Mouse (Mus musculus) midbrain, embryonic 12.5 days (tissue): ENCODE data around the gene Tnnc1. TPM values are rescaled to one million over a fixed set of nuclear protein-coding genes. Genes with fewer than 3 reads are reported as not detected.

ENCODE experiments used
- ATAC-seq: fragments of 200-750 bp; cut with Nextera tagmentation; 2 replicates; pipeline ENCODE4 v1.8.0; 2017; ENCODE audit warnings: low read depth, moderate TSS enrichment, moderate library complexity; ENCODE audit not compliant: low FRiP score
- H3K27ac ChIP-seq: fragments of 300-500 bp; sonication (generic); replicated peaks from 2 replicates; pipeline ENCODE4 v1.5.1; 2016; ENCODE audit warnings: mild to moderate bottlenecking
- H3K27me3 ChIP-seq: fragments of 300-500 bp; sonication (generic); 2 replicates; pipeline ENCODE4 v1.6.1; 2016; ENCODE audit warnings: mild to moderate bottlenecking
- H3K36me3 ChIP-seq: fragments of 300-500 bp; sonication (generic); 2 replicates; pipeline ENCODE4 v1.6.1; 2016
- H3K4me1 ChIP-seq: fragments of 300-500 bp; sonication (generic); 2 replicates; pipeline ENCODE4 v1.6.1; 2016
- H3K4me2 ChIP-seq: fragments of 300-500 bp; sonication (generic); replicated peaks from 2 replicates; pipeline ENCODE4 v1.6.1; 2016; ENCODE audit warnings: mild to moderate bottlenecking, moderate library complexity
- H3K4me3 ChIP-seq: fragments of 300-500 bp; sonication (generic); 2 replicates; pipeline ENCODE4 v1.5.1; 2016; ENCODE audit warnings: mild to moderate bottlenecking
- H3K9ac ChIP-seq: fragments of 300-500 bp; sonication (generic); replicated peaks from 2 replicates; pipeline ENCODE4 v1.6.1; 2016; ENCODE audit warnings: mild to moderate bottlenecking, moderate library complexity
- H3K9me3 ChIP-seq: fragments of 300-500 bp; sonication (generic); 2 replicates; pipeline ENCODE4 v1.6.1; 2016; ENCODE audit warnings: mild to moderate bottlenecking
- WGBS: fragments of 180-500 bp; shearing (Covaris S2); methylation state at CpG from one replicate; pipeline ENCODE4 v1.1.7; 2016; 5-methylcytosine and 5-hydroxymethylcytosine counted together
- polyA plus RNA-seq: library from polyadenylated mRNA; unstranded; fragments of >200 nt; fragmentation: Nextera tagmentation; extraction: Ambion mirVana; gene quantifications from 2 replicates; pipeline ENCODE4 v1.2.1, GENCODE M21; 2016

Gene Tnnc1
- polyA plus RNA-seq, 1 experiment from 2014 or later, result 3.0 TPM

DNA sequence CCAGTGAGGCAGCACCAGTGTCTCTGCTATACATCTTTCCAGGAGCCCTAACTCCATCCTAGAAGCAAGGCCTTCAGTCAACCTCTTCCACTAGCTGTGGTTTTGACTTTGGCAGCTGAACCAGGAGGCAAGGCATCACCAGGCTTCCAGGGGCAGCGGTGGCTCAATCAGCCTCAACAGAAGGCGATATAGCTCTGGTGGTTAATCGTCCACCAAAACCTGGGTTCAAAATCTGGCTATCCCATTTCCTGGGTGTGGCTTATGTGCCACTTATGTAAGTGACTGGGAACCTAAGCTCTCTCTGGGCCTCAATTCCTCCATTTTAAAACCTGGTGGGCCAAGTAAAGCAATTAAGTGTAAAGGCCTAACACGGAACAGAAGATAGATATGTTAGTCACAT is 3.3 kb upstream of the Tnnc1 start:
- peaks cover 23% of the 10 kb centered on the region for H3K4me1 ChIP-seq
- no peaks in the 10 kb centered on the region for H3K27me3 ChIP-seq
- H3K27ac ChIP-seq, result peak overlapping the region; percentile 83
- H3K36me3 ChIP-seq, result peaks cover 47% of the 10 kb centered on the region
- peak overlapping the region; percentile 98 for H3K4me2 ChIP-seq
- peak overlapping the region; percentile 93 for H3K9ac ChIP-seq
- 82% methylated on average over 4 of the region's 4 CpGs for WGBS
- no peak for ATAC-seq
- peak overlapping the region; percentile 81 for H3K4me3 ChIP-seq
- H3K9me3 ChIP-seq, result no peaks in the 10 kb centered on the region

DNA sequence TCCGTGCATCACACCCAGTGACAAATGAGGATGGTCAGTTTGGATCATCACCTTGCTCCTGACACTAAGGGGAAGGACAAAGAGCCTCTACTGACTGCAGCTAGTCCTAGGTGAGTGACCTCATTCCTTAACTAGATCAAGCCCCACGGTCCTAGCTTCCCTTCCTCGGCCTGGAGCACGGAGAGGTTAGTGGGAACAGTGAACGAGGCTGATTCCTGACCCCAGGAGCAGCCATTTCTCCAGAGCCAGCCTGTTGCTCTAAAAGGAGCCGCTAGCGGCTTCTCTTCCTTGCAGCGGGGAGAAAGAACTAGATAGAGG is 2.9 kb upstream of the Tnnc1 start:
- Histone ChIP-seq H3K9ac (peak overlapping the region; percentile 93), H3K36me3 (peaks cover 43% of the 10 kb centered on the region), H3K4me1 (peaks cover 23% of the 10 kb centered on the region), H3K27me3 (no peaks in the 10 kb centered on the region), H3K9me3 (no peaks in the 10 kb centered on the region), H3K4me3 (peak overlapping the region; percentile 81), H3K4me2 (peak overlapping the region; percentile 98), H3K27ac (peak overlapping the region; percentile 83)
- 0 out of 2 replicates have a peak, but pooled peaks have one; percentile 0 for ATAC-seq
- WGBS, result 30% methylated on average over 8 of the region's 8 CpGs

DNA sequence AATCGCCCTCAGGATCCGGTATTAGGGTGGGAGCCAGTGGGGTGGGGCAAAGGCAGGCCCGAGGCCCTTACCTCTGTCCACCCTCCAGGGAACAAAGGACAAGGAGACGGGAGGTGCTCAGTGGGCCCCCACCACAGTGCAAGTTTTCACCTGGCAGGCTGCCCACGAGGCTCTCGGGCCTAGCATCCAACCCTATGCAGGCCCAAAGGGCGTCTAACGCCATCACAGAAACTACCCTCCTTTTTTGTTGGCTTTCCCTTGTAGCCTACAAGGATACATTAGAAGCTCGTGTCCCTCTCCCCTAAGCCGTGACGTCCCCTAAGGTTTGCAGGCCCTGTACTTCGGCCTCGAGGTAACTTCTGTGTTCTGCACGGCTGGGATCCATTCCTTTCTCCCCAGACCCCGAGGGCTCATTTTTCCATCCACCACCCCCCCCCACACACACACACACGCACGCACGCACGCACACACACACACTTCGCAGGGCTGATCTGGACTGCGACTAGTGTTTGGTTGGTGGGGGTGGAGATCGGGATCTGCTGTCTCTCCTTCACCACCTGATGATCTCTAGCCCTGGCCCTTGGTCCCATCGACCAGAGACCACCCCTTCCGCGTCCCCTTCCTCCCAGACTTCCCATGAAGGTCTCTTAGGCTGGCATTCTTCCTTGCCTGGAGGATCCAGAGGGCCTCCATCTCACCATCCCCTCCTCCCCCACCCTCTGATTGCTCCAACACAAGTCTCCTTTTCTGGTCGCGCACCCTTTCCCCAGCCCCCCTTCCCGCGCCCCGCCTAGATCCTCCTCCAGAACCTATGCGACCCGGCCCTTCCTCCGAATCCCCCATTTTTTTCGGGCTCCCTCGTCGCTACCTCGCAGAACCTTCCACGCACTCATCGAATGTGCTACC is 2.3 kb upstream of the Tnnc1 start:
- WGBS, result 1% methylated on average over 39 of the region's 39 CpGs
- Histone ChIP-seq H3K4me1 (peaks cover 23% of the 10 kb centered on the region), H3K36me3 (peaks cover 37% of the 10 kb centered on the region), H3K27me3 (no peaks in the 10 kb centered on the region), H3K9me3 (no peaks in the 10 kb centered on the region), H3K4me3 (peak overlapping the region; percentile 81), H3K9ac (peak overlapping the region; percentile 93), H3K27ac (peak overlapping the region; percentile 83), H3K4me2 (peak overlapping the region; percentile 98)
- peak; percentile 67 for ATAC-seq

DNA sequence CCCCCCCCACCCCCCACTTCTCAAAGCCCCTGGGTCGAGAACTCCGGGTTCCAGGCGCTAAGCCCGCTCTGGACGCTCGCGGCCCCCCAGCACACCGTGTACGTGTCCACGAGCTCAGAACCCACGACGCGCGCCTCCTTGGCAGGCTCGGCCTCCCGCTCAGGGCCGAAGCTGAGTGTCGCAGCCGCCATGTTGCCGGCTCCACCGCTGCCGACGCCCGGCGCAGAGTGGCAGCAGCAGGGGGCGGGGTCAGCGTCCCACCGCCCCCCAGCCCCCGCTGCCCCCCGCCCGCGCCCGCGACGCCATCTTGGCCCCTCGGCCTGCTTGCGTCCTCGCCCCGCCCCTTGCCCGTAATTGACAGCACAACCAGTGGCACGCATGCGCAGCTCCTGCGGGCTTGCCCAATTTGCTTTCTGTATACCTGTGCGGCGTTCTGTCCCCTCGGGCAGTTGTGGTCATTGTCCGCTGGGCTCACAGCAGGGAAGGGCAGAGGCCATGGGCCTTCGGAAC is 1.6 kb upstream of the Tnnc1 start:
- H3K27ac ChIP-seq, result peak overlapping the region; percentile 83
- WGBS, result under 1% methylated on average over 44 of the region's 48 CpGs
- ATAC-seq, result peak; percentile 69

DNA sequence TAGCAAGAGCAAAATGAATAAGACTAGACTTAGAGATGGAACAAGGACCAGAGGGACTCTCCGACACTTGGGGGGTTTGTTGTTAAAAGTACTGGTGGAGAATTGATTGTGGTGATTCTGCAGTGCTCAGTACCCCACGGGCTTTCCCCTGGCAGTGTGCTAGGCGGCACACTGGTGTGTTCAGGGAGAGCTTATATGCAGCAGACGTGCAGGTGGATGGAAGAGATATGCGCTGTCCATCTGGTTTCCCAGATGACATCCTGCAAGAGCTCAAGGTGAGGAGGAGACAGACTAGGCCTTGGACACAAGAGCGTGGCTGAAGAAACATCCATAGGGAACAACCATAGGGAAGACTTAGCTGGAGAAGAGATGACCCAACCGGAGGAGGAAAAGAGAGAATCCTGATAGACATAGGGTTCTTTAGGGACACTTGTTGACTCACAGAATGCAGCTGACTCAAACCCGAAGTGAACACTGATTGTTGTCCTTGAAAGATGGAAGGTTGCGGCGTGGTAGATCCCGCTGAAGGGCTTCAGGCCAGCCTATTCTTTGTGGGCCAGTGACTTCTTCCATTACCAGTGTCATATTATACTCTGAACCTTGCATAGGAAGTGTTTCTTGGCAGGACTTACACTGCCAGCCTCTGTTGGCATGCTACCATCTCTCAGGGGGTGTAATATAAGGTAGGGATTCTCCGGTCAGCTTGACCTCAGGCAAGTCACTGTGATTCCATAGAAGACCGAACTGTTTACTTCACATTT is 862 bp upstream of the Tnnc1 start:
- Histone ChIP-seq H3K4me1 (peaks cover 23% of the 10 kb centered on the region), H3K9ac (peak overlapping the region; percentile 51), H3K4me3 (peak overlapping the region; percentile 81), H3K36me3 (peaks cover 23% of the 10 kb centered on the region), H3K27me3 (no peaks in the 10 kb centered on the region), H3K9me3 (no peaks in the 10 kb centered on the region), H3K4me2 (peak overlapping the region; percentile 98), H3K27ac (peak overlapping the region; percentile 83; the same call in 1 of the 2 replicates)
- ATAC-seq, result peak; percentile 14; the same call in 1 of the 2 replicates
- 85% methylated on average over 13 of the region's 13 CpGs for WGBS

More for the DNA sequence above, 1.6 kb upstream of the Tnnc1 start:
- peak overlapping the region; percentile 98 for H3K4me2 ChIP-seq
- H3K9ac ChIP-seq, result peak overlapping the region; percentile 93
- peaks cover 23% of the 10 kb centered on the region for H3K4me1 ChIP-seq
- H3K36me3 ChIP-seq, result peaks cover 30% of the 10 kb centered on the region
- no peaks in the 10 kb centered on the region for H3K9me3 ChIP-seq
- H3K27me3 ChIP-seq, result no peaks in the 10 kb centered on the region
- peak overlapping the region; percentile 81 for H3K4me3 ChIP-seq

DNA sequence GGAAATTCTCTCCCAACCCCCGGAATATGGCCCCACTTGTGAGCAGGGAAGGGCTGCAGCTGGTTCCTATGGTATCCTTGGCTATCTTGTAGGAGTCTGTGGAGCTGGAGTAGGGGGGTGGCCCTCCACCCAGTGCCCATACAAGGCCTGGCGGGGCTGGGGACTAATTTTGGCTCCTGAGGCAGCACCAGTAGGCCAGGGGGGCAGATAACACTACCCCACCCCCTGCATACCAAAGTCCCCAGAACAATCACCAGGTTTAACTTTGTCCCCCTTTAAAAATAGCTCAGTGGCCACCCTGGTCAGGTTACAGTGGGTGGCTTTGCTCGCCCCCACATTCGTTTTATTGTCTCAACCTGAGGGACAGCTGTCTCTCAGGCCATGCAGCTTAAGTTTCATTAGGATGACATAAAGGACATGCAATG is 1.0 kb downstream of the Tnnc1 start:
- Histone ChIP-seq H3K27me3 (no peaks in the 10 kb centered on the region), H3K9ac (no peak overlapping the region), H3K4me2 (no peak overlapping the region), H3K36me3 (peaks cover 4% of the 10 kb centered on the region), H3K4me1 (peaks cover 19% of the 10 kb centered on the region), H3K9me3 (no peaks in the 10 kb centered on the region), H3K4me3 (no peak overlapping the region), H3K27ac (no peak overlapping the region)
- no peak for ATAC-seq
- WGBS, result 64% methylated on average over 4 of the region's 4 CpGs

DNA sequence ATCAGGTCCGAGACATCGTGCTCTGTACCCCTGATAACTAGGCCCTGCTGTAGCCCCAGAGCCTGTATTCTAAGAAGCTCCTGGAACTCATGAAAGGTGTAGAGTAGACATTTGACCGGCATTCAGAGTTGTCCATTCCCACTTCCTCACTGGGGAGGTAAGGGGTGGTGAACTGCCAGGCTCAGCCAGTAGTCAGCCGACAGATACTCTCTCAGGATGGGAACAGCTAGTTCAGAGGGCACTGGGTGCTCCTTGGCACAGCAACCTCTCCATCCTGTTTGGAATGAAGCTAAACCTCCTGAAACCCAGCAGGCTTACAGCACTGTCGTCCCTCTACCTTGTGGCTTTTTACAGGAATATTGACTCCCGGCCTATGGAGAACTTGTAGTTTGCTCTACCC is 3.7 kb downstream of the Tnnc1 start:
- no peak overlapping the region for H3K27ac ChIP-seq
- no peak overlapping the region for H3K9ac ChIP-seq
- H3K36me3 ChIP-seq, result no peaks in the 10 kb centered on the region
- no peaks in the 10 kb centered on the region for H3K9me3 ChIP-seq
- no peak overlapping the region for H3K4me3 ChIP-seq
- H3K27me3 ChIP-seq, result no peaks in the 10 kb centered on the region
- 87% methylated on average over 6 of the region's 6 CpGs for WGBS
- no peak for ATAC-seq
- H3K4me1 ChIP-seq, result peaks cover 10% of the 10 kb centered on the region
- no peak overlapping the region for H3K4me2 ChIP-seq

DNA sequence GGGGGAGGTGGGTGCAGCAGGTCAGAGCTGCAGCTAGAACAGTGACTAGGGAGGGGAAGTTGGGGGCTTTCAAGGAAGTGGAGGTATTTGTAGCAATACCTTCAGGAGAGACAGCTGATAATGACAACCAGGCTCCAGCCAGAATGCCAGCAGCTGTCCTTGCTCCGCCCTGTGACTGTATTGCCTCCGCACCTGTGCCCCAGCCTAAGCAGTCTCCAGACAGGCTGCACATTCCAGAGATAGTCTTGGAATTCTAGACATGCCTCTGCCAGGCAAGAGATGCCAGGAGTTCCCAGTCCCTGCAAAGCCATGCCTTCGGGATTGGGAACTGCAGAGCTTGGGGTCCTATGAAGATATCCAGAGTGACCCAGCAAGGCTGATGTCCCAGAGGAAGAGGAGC is 4.4 kb downstream of the Tnnc1 start:
- no peaks in the 10 kb centered on the region for H3K9me3 ChIP-seq

DNA sequence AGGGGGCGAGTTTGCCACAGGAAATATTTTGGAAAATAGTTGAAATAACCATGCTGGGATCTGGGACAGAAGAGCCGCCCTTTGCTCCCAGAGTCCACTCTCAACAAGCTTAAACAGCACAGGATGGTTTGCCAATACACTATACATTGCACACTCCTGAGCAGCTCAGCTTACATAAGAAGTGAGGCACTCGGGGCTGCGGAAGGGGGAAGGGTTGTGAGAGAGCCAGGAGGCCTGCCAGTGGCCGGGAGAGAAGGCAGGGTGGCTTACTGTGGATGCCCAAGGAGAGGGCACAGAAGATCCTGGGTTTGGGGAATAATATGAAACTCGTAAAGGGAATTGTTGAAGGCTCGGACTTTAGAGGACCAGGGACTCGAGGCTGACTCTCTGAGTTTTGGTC is 5.8 kb downstream of the Tnnc1 start:
- ATAC-seq, result no peak
- no peaks in the 10 kb centered on the region for H3K36me3 ChIP-seq
- H3K27ac ChIP-seq, result no peak overlapping the region
- H3K9me3 ChIP-seq, result no peaks in the 10 kb centered on the region
- peaks cover 11% of the 10 kb centered on the region for H3K4me1 ChIP-seq
- WGBS, result 73% methylated on average over 8 of the region's 8 CpGs
- no peak overlapping the region for H3K9ac ChIP-seq
- no peaks in the 10 kb centered on the region for H3K27me3 ChIP-seq
- H3K4me2 ChIP-seq, result no peak overlapping the region
- H3K4me3 ChIP-seq, result no peak overlapping the region

More for the DNA sequence above, 4.4 kb downstream of the Tnnc1 start:
- Histone ChIP-seq H3K4me3 (no peak overlapping the region), H3K4me1 (peaks cover 7% of the 10 kb centered on the region; the same call in 1 of the 2 replicates), H3K27me3 (no peaks in the 10 kb centered on the region), H3K27ac (no peak overlapping the region), H3K4me2 (no peak overlapping the region), H3K36me3 (no peaks in the 10 kb centered on the region), H3K9ac (no peak overlapping the region)
- ATAC-seq, result no peak
- 92% methylated on average over 3 of the region's 3 CpGs for WGBS

DNA sequence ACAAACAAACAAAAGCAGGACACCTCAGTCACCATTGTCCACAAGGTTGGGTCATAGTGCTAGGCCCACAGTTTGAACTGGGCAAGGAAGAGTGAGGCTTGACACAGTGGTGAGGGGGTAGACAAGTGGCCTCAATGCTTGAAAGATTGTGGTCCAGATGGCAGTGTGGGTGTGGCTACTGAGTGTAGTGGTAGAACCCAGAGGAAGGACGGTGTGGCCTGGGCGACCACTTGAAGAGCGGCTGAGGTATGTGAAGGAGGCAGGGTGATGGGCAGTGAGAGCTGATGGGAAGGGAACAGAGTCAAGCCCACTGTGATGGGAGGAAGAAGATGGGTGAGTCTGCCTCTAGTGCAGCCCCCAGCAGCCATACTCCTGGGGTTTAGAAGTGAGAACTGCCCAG is 6.6 kb downstream of the Tnnc1 start:
- Histone ChIP-seq H3K27ac (no peak overlapping the region), H3K36me3 (no peaks in the 10 kb centered on the region), H3K4me2 (no peak overlapping the region), H3K27me3 (no peaks in the 10 kb centered on the region), H3K9me3 (no peaks in the 10 kb centered on the region), H3K4me1 (peaks cover 11% of the 10 kb centered on the region), H3K4me3 (no peak overlapping the region), H3K9ac (no peak overlapping the region)
- ATAC-seq, result no peak
- 86% methylated on average over 3 of the region's 3 CpGs for WGBS

DNA sequence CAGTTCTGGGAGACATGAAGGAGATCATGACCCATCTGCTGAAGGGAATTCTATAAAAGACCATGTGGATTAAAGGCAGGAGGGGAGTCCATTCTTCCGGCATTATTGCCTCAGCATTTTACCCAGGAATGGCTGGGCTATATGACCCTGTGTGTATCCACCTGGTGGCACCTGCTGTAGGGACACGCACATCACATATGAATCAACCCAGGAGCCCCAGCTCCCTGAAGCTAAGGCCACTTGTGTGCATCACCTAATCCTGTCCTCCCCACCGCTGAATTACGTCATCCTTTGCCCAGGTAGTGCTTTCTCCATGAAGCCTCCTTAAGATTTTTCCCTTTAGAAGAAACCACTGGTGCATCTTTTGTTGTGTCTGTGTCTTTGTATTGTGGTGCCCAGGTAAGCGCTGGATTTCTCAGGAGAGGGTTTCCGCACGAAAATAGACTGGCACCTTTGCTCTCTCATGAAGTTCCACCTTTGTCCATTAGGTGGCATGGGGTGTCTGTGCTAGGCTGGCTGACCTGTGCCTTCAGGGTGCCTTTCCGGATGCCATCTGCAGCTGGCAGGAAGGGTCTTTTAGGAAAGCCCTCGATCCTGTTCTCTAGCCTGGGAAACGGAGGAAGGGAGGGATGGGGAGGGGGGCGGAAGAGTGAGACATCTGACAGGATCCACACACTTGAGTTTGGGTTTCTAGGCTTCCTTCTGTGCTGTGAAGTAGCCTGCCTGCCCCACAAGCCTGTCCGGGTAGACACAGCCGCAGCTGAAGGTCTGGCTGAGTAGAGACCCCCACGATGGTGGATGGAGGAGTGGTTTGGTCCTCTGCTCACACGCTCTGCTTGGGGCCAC is 7.3 kb downstream of the Tnnc1 start:
- H3K4me1 ChIP-seq, result peaks cover 11% of the 10 kb centered on the region
- WGBS, result 35% methylated on average over 15 of the region's 15 CpGs
- H3K9me3 ChIP-seq, result no peaks in the 10 kb centered on the region
- H3K9ac ChIP-seq, result no peak overlapping the region
- ATAC-seq, result peak; percentile 64; the same call in 1 of the 2 replicates
- no peak overlapping the region for H3K4me3 ChIP-seq
- H3K27ac ChIP-seq, result no peak overlapping the region; the same call in 1 of the 2 replicates
- no peaks in the 10 kb centered on the region for H3K27me3 ChIP-seq
- no peak overlapping the region for H3K4me2 ChIP-seq
- H3K36me3 ChIP-seq, result no peaks in the 10 kb centered on the region
